Mouse (Mus musculus): Measurements from ENCODE around the gene Med14.

- TF ChIP-seq CTCF (IDR thresholded peaks at IDR 0.05; ENCODE audit: low read depth, low read length) (no peak), TAL1 (conservative IDR thresholded peaks at IDR 0.05; ENCODE audit: low read depth, low read length) (no peak), POLR2AphosphoS5 (IDR thresholded peaks at IDR 0.05; ENCODE audit: insufficient replicate concordance, low read depth, low read length) (no peak), GATA1 (IDR thresholded peaks at IDR 0.05; ENCODE audit: borderline replicate concordance, low read length) (no peak), GATA2 (IDR thresholded peaks at IDR 0.05; ENCODE audit: borderline replicate concordance, low read depth, low read length) (no peak)
Observed at GRCm38 (mm10) chrX:12760501-12760900, 1.4 kb downstream of the Med14 start.

Data from G1E (cell line).